ENCODE assay signal across 8 mouse cellular contexts in genomic region chr19:8723574-8724346, GRCm38 (mm10). TPM values are rescaled to one million over a fixed set of nuclear protein-coding genes. Genes with fewer than 3 reads are reported as not detected.
DNase-seq lines count a peak whose midpoint lies in the region; ATAC-seq and TF ChIP-seq lines count a peak whose summit lies in the region.

No protein-coding gene starts in this region.

- peak overlapping the region; percentile 98 for H3K9ac ChIP-seq in lung, embryonic 14.5 days
- H3K9ac ChIP-seq in heart, embryonic 14.5 days (ENCODE audit: low read length) = peak overlapping the region; percentile 95
- peak overlapping the region; percentile 100 for H3K9ac ChIP-seq in liver, embryonic 14.5 days (replicated peaks)
- peak overlapping the region; percentile 89 for H3K9ac ChIP-seq in stomach, postnatal 0 days (ENCODE audit: low read length)

- peaks cover 32% of the 10 kb centered on the region for H3K36me3 ChIP-seq in lung, embryonic 14.5 days (ENCODE audit: insufficient read depth)
- peaks cover 30% of the 10 kb centered on the region for H3K36me3 ChIP-seq in heart, embryonic 14.5 days (ENCODE audit: control insufficient read depth, insufficient read depth, low read length)
- peaks cover 34% of the 10 kb centered on the region for H3K36me3 ChIP-seq in liver, embryonic 14.5 days (replicated peaks; ENCODE audit: control insufficient read depth, insufficient read depth, low read depth)
- H3K36me3 ChIP-seq in stomach, postnatal 0 days (ENCODE audit: control insufficient read depth, insufficient read depth, low read length) = peaks cover 6% of the 10 kb centered on the region; the same call in 1 of the 2 replicates

- H3K9me3 ChIP-seq in lung, embryonic 14.5 days (ENCODE audit: low read depth, low read length) = no peaks in the 10 kb centered on the region
- no peaks in the 10 kb centered on the region for H3K9me3 ChIP-seq in heart, embryonic 14.5 days (ENCODE audit: control insufficient read depth, low read length)
- H3K9me3 ChIP-seq in liver, embryonic 14.5 days (ENCODE audit: control insufficient read depth, low read length) = no peaks in the 10 kb centered on the region
- no peaks in the 10 kb centered on the region for H3K9me3 ChIP-seq in stomach, postnatal 0 days (ENCODE audit: control insufficient read depth, low read length)

- peak overlapping the region; percentile 97 for H3K4me2 ChIP-seq in lung, embryonic 14.5 days
- H3K4me2 ChIP-seq in heart, embryonic 14.5 days (ENCODE audit: low read length) = peak overlapping the region; percentile 79
- H3K4me2 ChIP-seq in liver, embryonic 14.5 days (ENCODE audit: low read depth) = peak overlapping the region; percentile 87
- peak overlapping the region; percentile 54 for H3K4me2 ChIP-seq in stomach, postnatal 0 days (replicated peaks; ENCODE audit: low read depth)

- WGBS in lung, embryonic 14.5 days = under 1% methylated on average over 20 of the region's 20 CpGs
- 1% methylated on average over 20 of the region's 20 CpGs for WGBS in heart, embryonic 14.5 days
- WGBS in liver, embryonic 14.5 days (ENCODE audit: insufficient replicate concordance) = under 1% methylated on average over 20 of the region's 20 CpGs
- under 1% methylated on average over 20 of the region's 20 CpGs for WGBS in stomach, postnatal 0 days

- peak overlapping the region; percentile 74 for H3K4me3 ChIP-seq in lung, embryonic 14.5 days (ENCODE audit: low read depth, low read length)
- peak overlapping the region; percentile 74 for H3K4me3 ChIP-seq in brown adipose tissue, adult 24 weeks (ENCODE audit: insufficient read depth, low read depth, low read length)
- H3K4me3 ChIP-seq in heart, embryonic 14.5 days (ENCODE audit: control insufficient read depth in 1 of 2, insufficient read depth in 1 of 2, low read depth in 1 of 2, low read length in 2 of 2) = peak overlapping the region; percentile 73 to 91
- H3K4me3 ChIP-seq in liver, embryonic 14.5 days (ENCODE audit: insufficient read depth in 1 of 2, low read depth in 2 of 2, low read length in 2 of 2) = peak overlapping the region; percentile 97 to 98
- H3K4me3 ChIP-seq in stomach, postnatal 0 days (ENCODE audit: low read depth, low read length) = peak overlapping the region; percentile 66

- H3K4me1 ChIP-seq in lung, embryonic 14.5 days (ENCODE audit: insufficient read depth) = peaks cover 12% of the 10 kb centered on the region; the same call in 1 of the 2 replicates
- H3K4me1 ChIP-seq in brown adipose tissue, adult 24 weeks (ENCODE audit: control insufficient read depth, insufficient read depth, insufficient read length, low read length) = no peaks in the 10 kb centered on the region
- peaks cover 2 to 29% of the 10 kb centered on the region in 2 experiments; a peak in 3 of 4 replicates for H3K4me1 ChIP-seq in heart, embryonic 14.5 days (ENCODE audit: control insufficient read depth in 2 of 2, insufficient read depth in 2 of 2, low read length in 2 of 2)
- peaks cover 17 to 26% of the 10 kb centered on the region in 2 experiments for H3K4me1 ChIP-seq in liver, embryonic 14.5 days (replicated peaks; ENCODE audit: control insufficient read depth in 2 of 2, insufficient read depth in 2 of 2, low read length in 1 of 2)
- H3K4me1 ChIP-seq in stomach, postnatal 0 days (replicated peaks; ENCODE audit: control insufficient read depth, insufficient read depth) = no peaks in the 10 kb centered on the region

- TF ChIP-seq CTCF in lung, embryonic 14.5 days (IDR thresholded peaks at IDR 0.05; ENCODE audit: low read depth) = 0 out of 2 replicates have a peak, but pooled peaks have one; percentile 1
- TF ChIP-seq CTCF in liver, embryonic 14.5 days (IDR thresholded peaks at IDR 0.05; ENCODE audit: low read depth) = no peak
- no peak for TF ChIP-seq CTCF in stomach, postnatal 0 days (IDR thresholded peaks at IDR 0.05; ENCODE audit: low read depth)

- no peak for TF ChIP-seq EP300 in liver, embryonic 14.5 days (IDR thresholded peaks at IDR 0.05; ENCODE audit: low read depth)
- TF ChIP-seq EP300 in stomach, postnatal 0 days (optimal IDR thresholded peaks at IDR 0.05) = peak; percentile 80

- peak overlapping the region; percentile 97 for H3K27ac ChIP-seq in lung, embryonic 14.5 days (ENCODE audit: low read depth)
- H3K27ac ChIP-seq in brown adipose tissue, adult 24 weeks (replicated peaks; ENCODE audit: low read depth, low read length) = peak overlapping the region; percentile 70
- peak overlapping the region; percentile 86 to 88 for H3K27ac ChIP-seq in heart, embryonic 14.5 days (replicated peaks in 1 of 2; ENCODE audit: control insufficient read depth in 1 of 2, insufficient read depth in 1 of 2, low read depth in 2 of 2, low read length in 2 of 2)
- peak overlapping the region; percentile 96 for H3K27ac ChIP-seq in liver, embryonic 14.5 days
- H3K27ac ChIP-seq in stomach, postnatal 0 days (replicated peaks) = peak overlapping the region; percentile 85

- DNase-seq in lung, embryonic 14.5 days = peak; percentile 57
- DNase-seq in lung, postnatal 25 days (ENCODE audit: low spot score) = no peak
- no peak for DNase-seq in liver, embryonic 14.5 days (ENCODE audit: low read depth in 3 of 3, low spot score in 3 of 3)
- DNase-seq in stomach, postnatal 0 days (ENCODE audit: low spot score) = peak; percentile 31
- no peak for DNase-seq in cerebellum, postnatal 25 days
- DNase-seq in layer of hippocampus, adult 18-20 months (ENCODE audit: low spot score in 2 of 2) = no peak

- no peak for ATAC-seq in lung, embryonic 14.5 days (ENCODE audit: insufficient read depth)
- no peak for ATAC-seq in heart, embryonic 14.5 days (ENCODE audit: insufficient number of reproducible peaks, insufficient read depth, low FRiP score, low read depth)
- ATAC-seq in liver, embryonic 14.5 days (ENCODE audit: insufficient read depth) = no peak
- ATAC-seq in stomach, postnatal 0 days (ENCODE audit: low FRiP score, low TSS enrichment) = no peak

- H3K27me3 ChIP-seq in lung, embryonic 14.5 days (ENCODE audit: insufficient read depth, low read length) = no peaks in the 10 kb centered on the region
- H3K27me3 ChIP-seq in heart, embryonic 14.5 days (ENCODE audit: control insufficient read depth, insufficient read depth, low read length) = no peaks in the 10 kb centered on the region
- no peaks in the 10 kb centered on the region for H3K27me3 ChIP-seq in liver, embryonic 14.5 days (ENCODE audit: control insufficient read depth, insufficient read depth, low read length)
- no peaks in the 10 kb centered on the region for H3K27me3 ChIP-seq in stomach, postnatal 0 days (ENCODE audit: control insufficient read depth, insufficient read depth, low read length)

RNA-seq across cellular contexts. Expression of gene Slc3a2, which starts 0.6 kb away (rescaled TPM):
- polyA plus RNA-seq in lung, embryonic 14.5 days (2014; fragmentation: Nextera tagmentation; extraction: Ambion mirVana) = 85.0 and 89.1 TPM in 2 replicates
- polyA plus RNA-seq in brown adipose tissue, adult 24 weeks (2012; ENCODE audit: insufficient read depth, insufficient read length, missing spikeins) = 32.8 and 41.0 TPM in 2 replicates
- polyA plus RNA-seq in heart, embryonic 14.5 days (2014; fragmentation: Nextera tagmentation; extraction: Ambion mirVana) = 62.2 and 65.7 TPM in 2 replicates
- 78.4 and 82.2 TPM in 2 replicates for polyA plus RNA-seq in liver, embryonic 14.5 days (2012; rRNA removed)
- 88.5 and 89.1 TPM in 2 replicates for polyA plus RNA-seq in liver, embryonic 14.5 days (2014; fragmentation: Nextera tagmentation; extraction: Ambion mirVana)
- polyA plus RNA-seq in stomach, postnatal 0 days (2015; fragmentation: Nextera tagmentation; extraction: Ambion mirVana) = 82.5 and 87.0 TPM in 2 replicates
- 100 to 1,000 TPM; 145 to 153 TPM for total RNA-seq in layer of hippocampus, adult 18-20 months (2021)

RNA-seq across cellular contexts. Expression of gene Wdr74, which starts 11.9 kb away (rescaled TPM):
- 83.4 and 88.0 TPM in 2 replicates for polyA plus RNA-seq in lung, embryonic 14.5 days (2014; fragmentation: Nextera tagmentation; extraction: Ambion mirVana)
- polyA plus RNA-seq in brown adipose tissue, adult 24 weeks (2012; ENCODE audit: insufficient read depth, insufficient read length, missing spikeins) = 28.2 and 31.8 TPM in 2 replicates
- 49.7 and 50.5 TPM in 2 replicates for polyA plus RNA-seq in heart, embryonic 14.5 days (2014; fragmentation: Nextera tagmentation; extraction: Ambion mirVana)
- 27.7 and 34.1 TPM in 2 replicates for polyA plus RNA-seq in liver, embryonic 14.5 days (2012; rRNA removed)
- 51.6 and 57.6 TPM in 2 replicates for polyA plus RNA-seq in liver, embryonic 14.5 days (2014; fragmentation: Nextera tagmentation; extraction: Ambion mirVana)
- 55.6 and 55.7 TPM in 2 replicates for polyA plus RNA-seq in stomach, postnatal 0 days (2015; fragmentation: Nextera tagmentation; extraction: Ambion mirVana)
- total RNA-seq in layer of hippocampus, adult 18-20 months (2021) = 10 to 100 TPM; 53.0 to 55.2 TPM

RNA-seq across cellular contexts. Expression of gene 1700092M07Rik, which starts 16.8 kb away (rescaled TPM):
- polyA plus RNA-seq in lung, embryonic 14.5 days (2014; fragmentation: Nextera tagmentation; extraction: Ambion mirVana) = 1.2 and 2.3 TPM in 2 replicates
- not detected in 2 replicates for polyA plus RNA-seq in brown adipose tissue, adult 24 weeks (2012; ENCODE audit: insufficient read depth, insufficient read length, missing spikeins)
- polyA plus RNA-seq in heart, embryonic 14.5 days (2014; fragmentation: Nextera tagmentation; extraction: Ambion mirVana) = 1.2 TPM in 1 of 2 replicates, not detected in the other
- 0.65 and 0.78 TPM in 2 replicates for polyA plus RNA-seq in liver, embryonic 14.5 days (2012; rRNA removed)
- 0.34 and 0.63 TPM in 2 replicates for polyA plus RNA-seq in liver, embryonic 14.5 days (2014; fragmentation: Nextera tagmentation; extraction: Ambion mirVana)
- polyA plus RNA-seq in stomach, postnatal 0 days (2015; fragmentation: Nextera tagmentation; extraction: Ambion mirVana) = 0.59 and 0.62 TPM in 2 replicates
- total RNA-seq in layer of hippocampus, adult 18-20 months (2021) = 1 to 10 TPM; 1.9 to 2.1 TPM

RNA-seq across cellular contexts. Expression of gene Stx5a, which starts 17.5 kb away (rescaled TPM):
- polyA plus RNA-seq in lung, embryonic 14.5 days (2014; fragmentation: Nextera tagmentation; extraction: Ambion mirVana) = 122 and 126 TPM in 2 replicates
- polyA plus RNA-seq in brown adipose tissue, adult 24 weeks (2012; ENCODE audit: insufficient read depth, insufficient read length, missing spikeins) = 30.7 and 43.6 TPM in 2 replicates
- polyA plus RNA-seq in heart, embryonic 14.5 days (2014; fragmentation: Nextera tagmentation; extraction: Ambion mirVana) = 81.4 and 83.5 TPM in 2 replicates
- polyA plus RNA-seq in liver, embryonic 14.5 days (2012; rRNA removed) = 29.9 and 32.0 TPM in 2 replicates
- polyA plus RNA-seq in liver, embryonic 14.5 days (2014; fragmentation: Nextera tagmentation; extraction: Ambion mirVana) = 36.7 and 36.9 TPM in 2 replicates
- 81.9 and 82.2 TPM in 2 replicates for polyA plus RNA-seq in stomach, postnatal 0 days (2015; fragmentation: Nextera tagmentation; extraction: Ambion mirVana)
- total RNA-seq in layer of hippocampus, adult 18-20 months (2021) = 10 to 100 TPM; 59.5 to 63.6 TPM

RNA-seq across cellular contexts. Expression of gene Nxf1, which starts 33.1 kb away (rescaled TPM):
- 195 and 197 TPM in 2 replicates for polyA plus RNA-seq in lung, embryonic 14.5 days (2014; fragmentation: Nextera tagmentation; extraction: Ambion mirVana)
- 51.6 and 58.1 TPM in 2 replicates for polyA plus RNA-seq in brown adipose tissue, adult 24 weeks (2012; ENCODE audit: insufficient read depth, insufficient read length, missing spikeins)
- 101 and 105 TPM in 2 replicates for polyA plus RNA-seq in heart, embryonic 14.5 days (2014; fragmentation: Nextera tagmentation; extraction: Ambion mirVana)
- polyA plus RNA-seq in liver, embryonic 14.5 days (2012; rRNA removed) = 66.2 and 90.9 TPM in 2 replicates
- polyA plus RNA-seq in liver, embryonic 14.5 days (2014; fragmentation: Nextera tagmentation; extraction: Ambion mirVana) = 77.4 and 84.9 TPM in 2 replicates
- 57.5 and 61.6 TPM in 2 replicates for polyA plus RNA-seq in stomach, postnatal 0 days (2015; fragmentation: Nextera tagmentation; extraction: Ambion mirVana)
- total RNA-seq in layer of hippocampus, adult 18-20 months (2021) = 10 to 100 TPM; 94.5 to 95.3 TPM

Comparison
In these comparisons a context has a peak if more than half of its experiments do, and no peak if none do; other contexts are left out.
1. DNase-seq: peak in lung, embryonic 14.5 days (single experiment) and stomach, postnatal 0 days (single experiment); none in lung, postnatal 25 days (single experiment), liver, embryonic 14.5 days (0 of 3), cerebellum, postnatal 25 days (0 of 2) and layer of hippocampus, adult 18-20 months (0 of 2).
2. Peak in every context shown above with its lines, with median percentiles within 50 percentile points of each other: H3K27ac ChIP-seq, H3K4me2 ChIP-seq, H3K4me3 ChIP-seq and H3K9ac ChIP-seq.